Mouse (Mus musculus): ENCODE data around the gene Napsa. TPM values are rescaled to one million over a fixed set of nuclear protein-coding genes. Genes with fewer than 3 reads are reported as not detected.
A peak's percentile ranks its signal among the peaks of the same experiment; 100 is the strongest.

The Napsa gene
- polyA plus RNA-seq, 1 experiment from 2014 or later, result 2.8 TPM

DNA sequence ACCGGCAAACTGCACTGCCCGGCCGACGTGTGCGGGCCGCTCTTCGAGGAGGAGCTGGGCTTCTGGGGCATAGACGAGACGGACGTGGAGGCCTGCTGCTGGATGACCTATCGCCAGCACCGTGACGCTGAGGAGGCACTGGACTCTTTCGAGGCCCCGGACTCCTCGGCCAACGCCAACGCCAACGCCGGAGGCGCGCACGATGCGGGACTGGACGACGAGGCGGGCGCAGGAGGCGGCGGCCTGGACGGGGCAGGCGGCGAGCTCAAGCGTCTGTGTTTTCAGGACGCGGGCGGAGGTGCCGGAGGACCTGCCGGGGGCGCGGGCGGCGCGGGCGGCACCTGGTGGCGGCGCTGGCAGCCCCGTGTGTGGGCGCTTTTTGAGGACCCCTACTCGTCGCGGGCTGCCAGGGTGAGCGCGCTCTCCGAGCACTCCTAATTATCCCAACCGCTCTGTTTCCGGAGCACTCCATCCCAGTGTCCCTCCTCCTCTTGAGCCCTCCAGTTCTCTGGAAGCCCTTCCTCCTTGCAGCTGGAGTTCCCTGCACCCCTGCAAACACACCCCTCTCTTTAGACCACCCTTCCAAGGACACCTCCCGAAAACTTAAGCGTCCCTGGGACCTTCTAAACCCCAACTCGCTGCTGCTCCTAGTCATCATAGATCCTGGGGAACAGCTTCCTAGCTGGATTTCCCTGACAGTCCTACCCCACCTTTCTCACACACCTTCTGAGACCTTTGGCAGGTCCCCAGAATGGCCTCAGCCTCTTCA lies 19.4 kb downstream of the Napsa start:
- ATAC-seq (ENCODE audit: low read depth), result no peak

GRCm38 (mm10) chr7:44593051-44593450 lies 20.9 kb downstream of the Napsa start:
- WGBS, result 2% methylated on average over 14 of the region's 15 CpGs
- H3K9me3 ChIP-seq (ENCODE audit: control insufficient read depth, low read length), result no peaks in the 10 kb centered on the region
- no peak overlapping the region for H3K27ac ChIP-seq (replicated peaks; ENCODE audit: low read depth, low read length)
- DNase-seq (ENCODE audit: low spot score) (no peak), ATAC-seq (ENCODE audit: low read depth) (no peak)
- H3K27me3 ChIP-seq (replicated peaks; ENCODE audit: control insufficient read depth, insufficient read depth, low read length), result peaks cover 46% of the 10 kb centered on the region
- no peak overlapping the region for H3K9ac ChIP-seq (ENCODE audit: low read depth, low read length)
- H3K36me3 ChIP-seq (ENCODE audit: control insufficient read depth, insufficient read depth, low read length), result no peaks in the 10 kb centered on the region
- H3K4me1 ChIP-seq (ENCODE audit: control insufficient read depth, insufficient read depth, low read length), result peaks cover 27% of the 10 kb centered on the region
- H3K4me2 ChIP-seq (ENCODE audit: low read depth, low read length), result no peak overlapping the region
- H3K4me3 ChIP-seq (ENCODE audit: low read depth, low read length), result no peak overlapping the region

More for the DNA sequence above, 19.4 kb downstream of the Napsa start:
- Histone ChIP-seq H3K4me1 (ENCODE audit: control insufficient read depth, insufficient read depth, low read length) (peaks cover 27% of the 10 kb centered on the region), H3K36me3 (ENCODE audit: control insufficient read depth, insufficient read depth, low read length) (no peaks in the 10 kb centered on the region), H3K27ac (replicated peaks; ENCODE audit: low read depth, low read length) (no peak overlapping the region), H3K9me3 (ENCODE audit: control insufficient read depth, low read length) (no peaks in the 10 kb centered on the region), H3K9ac (ENCODE audit: low read depth, low read length) (peak overlapping the region; percentile 61), H3K4me2 (ENCODE audit: low read depth, low read length) (peak overlapping the region; percentile 98), H3K4me3 (ENCODE audit: low read depth, low read length) (peak overlapping the region; percentile 62), H3K27me3 (replicated peaks; ENCODE audit: control insufficient read depth, insufficient read depth, low read length) (peaks cover 61% of the 10 kb centered on the region)
- whole genome bisulfite sequencing, result 1% methylated on average over 21 of the region's 60 CpGs
- no peak for DNase-seq (ENCODE audit: low spot score)

DNA sequence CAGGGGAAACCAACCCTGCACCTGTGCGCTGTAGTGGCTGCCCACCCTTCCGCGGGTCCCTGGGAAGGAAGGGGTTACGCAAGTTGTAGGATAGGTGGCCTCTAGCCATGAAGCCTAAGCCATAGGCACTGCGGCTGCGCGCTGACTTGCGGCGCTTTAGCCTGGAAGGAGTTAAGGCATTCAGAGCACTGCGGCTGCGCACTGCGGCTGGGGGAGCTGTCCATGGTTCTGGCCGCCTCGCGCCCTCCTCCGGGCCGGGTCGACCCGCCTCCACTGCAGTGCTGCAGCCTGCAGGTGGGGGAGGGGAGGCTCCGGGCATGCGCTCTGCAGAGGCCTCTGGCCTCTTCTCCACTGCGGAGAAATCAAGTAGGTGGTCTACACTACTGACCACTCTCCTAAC lies 21.6 kb downstream of the Napsa start:
- Histone ChIP-seq H3K4me1 (ENCODE audit: control insufficient read depth, insufficient read depth, low read length) (peaks cover 21% of the 10 kb centered on the region), H3K9me3 (ENCODE audit: control insufficient read depth, low read length) (no peaks in the 10 kb centered on the region), H3K4me2 (ENCODE audit: low read depth, low read length) (peak overlapping the region; percentile 34), H3K9ac (ENCODE audit: low read depth, low read length) (no peak overlapping the region), H3K27ac (replicated peaks; ENCODE audit: low read depth, low read length) (no peak overlapping the region), H3K27me3 (replicated peaks; ENCODE audit: control insufficient read depth, insufficient read depth, low read length) (peaks cover 41% of the 10 kb centered on the region), H3K4me3 (ENCODE audit: low read depth, low read length) (0 out of 2 replicates have a peak overlapping the region, but pooled peaks have one; percentile 10), H3K36me3 (ENCODE audit: control insufficient read depth, insufficient read depth, low read length) (no peaks in the 10 kb centered on the region)
- WGBS, result 0% methylated on average over 15 of the region's 22 CpGs
- peak; percentile 78 for DNase-seq (ENCODE audit: low spot score)
- peak; percentile 20 for ATAC-seq (ENCODE audit: low read depth)

DNA sequence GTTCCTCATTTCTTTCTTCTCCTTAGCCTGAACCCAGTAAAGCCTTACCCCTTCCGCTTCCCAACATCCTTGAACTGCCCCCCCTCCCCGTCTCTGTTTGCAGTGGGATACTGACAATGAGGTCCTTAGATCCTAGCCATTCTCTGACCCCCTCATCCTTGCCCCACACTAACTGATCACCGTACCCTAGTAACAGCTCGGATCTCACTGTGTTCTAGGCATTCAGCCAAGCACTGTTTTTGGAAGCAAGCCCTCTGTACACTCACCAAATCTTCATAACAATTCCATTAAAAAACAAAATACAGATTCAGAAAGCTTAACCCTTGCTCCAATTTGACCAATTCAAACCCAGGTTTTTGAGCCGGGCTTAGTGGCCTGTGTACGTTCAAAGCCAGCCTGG lies 22.1 kb downstream of the Napsa start:
- Histone ChIP-seq H3K4me3 (ENCODE audit: low read depth, low read length) (no peak overlapping the region), H3K9me3 (ENCODE audit: control insufficient read depth, low read length) (no peaks in the 10 kb centered on the region), H3K27me3 (replicated peaks; ENCODE audit: control insufficient read depth, insufficient read depth, low read length) (peaks cover 38% of the 10 kb centered on the region), H3K36me3 (ENCODE audit: control insufficient read depth, insufficient read depth, low read length) (no peaks in the 10 kb centered on the region), H3K4me1 (ENCODE audit: control insufficient read depth, insufficient read depth, low read length) (peaks cover 21% of the 10 kb centered on the region), H3K9ac (ENCODE audit: low read depth, low read length) (no peak overlapping the region), H3K27ac (replicated peaks; ENCODE audit: low read depth, low read length) (no peak overlapping the region), H3K4me2 (ENCODE audit: low read depth, low read length) (peak overlapping the region; percentile 34)
- no peak for DNase-seq (ENCODE audit: low spot score)
- no peak for ATAC-seq (ENCODE audit: low read depth)
- 51% methylated on average over 6 of the region's 6 CpGs for WGBS

GRCm38 (mm10) chr7:44595131-44595561 lies 23.0 kb downstream of the Napsa start:
- no peak overlapping the region for H3K9ac ChIP-seq (ENCODE audit: low read depth, low read length)
- peaks cover 16% of the 10 kb centered on the region for H3K4me1 ChIP-seq (ENCODE audit: control insufficient read depth, insufficient read depth, low read length)
- no peaks in the 10 kb centered on the region for H3K36me3 ChIP-seq (ENCODE audit: control insufficient read depth, insufficient read depth, low read length)
- ATAC-seq (ENCODE audit: low read depth), result no peak
- H3K27me3 ChIP-seq (replicated peaks; ENCODE audit: control insufficient read depth, insufficient read depth, low read length), result peaks cover 31% of the 10 kb centered on the region
- no peak for DNase-seq (ENCODE audit: low spot score)
- H3K9me3 ChIP-seq (ENCODE audit: control insufficient read depth, low read length), result no peaks in the 10 kb centered on the region
- WGBS, result 92% methylated on average over 20 of the region's 20 CpGs
- no peak overlapping the region for H3K27ac ChIP-seq (replicated peaks; ENCODE audit: low read depth, low read length)
- H3K4me3 ChIP-seq (ENCODE audit: low read depth, low read length), result no peak overlapping the region
- H3K4me2 ChIP-seq (ENCODE audit: low read depth, low read length), result no peak overlapping the region

GRCm38 (mm10) chr7:44596051-44596450 lies 23.9 kb downstream of the Napsa start:
- no peak overlapping the region for H3K27ac ChIP-seq (replicated peaks; ENCODE audit: low read depth, low read length)
- peaks cover 28% of the 10 kb centered on the region for H3K27me3 ChIP-seq (replicated peaks; ENCODE audit: control insufficient read depth, insufficient read depth, low read length)
- no peaks in the 10 kb centered on the region for H3K36me3 ChIP-seq (ENCODE audit: control insufficient read depth, insufficient read depth, low read length)
- ATAC-seq (ENCODE audit: low read depth), result no peak
- 95% methylated on average over 6 of the region's 6 CpGs for WGBS
- H3K4me2 ChIP-seq (ENCODE audit: low read depth, low read length), result no peak overlapping the region
- no peak overlapping the region for H3K9ac ChIP-seq (ENCODE audit: low read depth, low read length)
- H3K4me1 ChIP-seq (ENCODE audit: control insufficient read depth, insufficient read depth, low read length), result peaks cover 16% of the 10 kb centered on the region
- no peak for DNase-seq (ENCODE audit: low spot score)
- no peaks in the 10 kb centered on the region for H3K9me3 ChIP-seq (ENCODE audit: control insufficient read depth, low read length)
- no peak overlapping the region for H3K4me3 ChIP-seq (ENCODE audit: low read depth, low read length)

GRCm38 (mm10) chr7:44596996-44597538 lies 24.9 kb downstream of the Napsa start:
- DNase-seq (ENCODE audit: low spot score) (no peak), ATAC-seq (ENCODE audit: low read depth) (no peak)
- H3K27me3 ChIP-seq (replicated peaks; ENCODE audit: control insufficient read depth, insufficient read depth, low read length), result peaks cover 27% of the 10 kb centered on the region
- no peaks in the 10 kb centered on the region for H3K9me3 ChIP-seq (ENCODE audit: control insufficient read depth, low read length)
- no peak overlapping the region for H3K4me2 ChIP-seq (ENCODE audit: low read depth, low read length)
- H3K36me3 ChIP-seq (ENCODE audit: control insufficient read depth, insufficient read depth, low read length), result no peaks in the 10 kb centered on the region
- no peak overlapping the region for H3K4me3 ChIP-seq (ENCODE audit: low read depth, low read length)
- no peak overlapping the region for H3K9ac ChIP-seq (ENCODE audit: low read depth, low read length)
- 41% methylated on average over 5 of the region's 5 CpGs for WGBS
- peaks cover 10% of the 10 kb centered on the region for H3K4me1 ChIP-seq (ENCODE audit: control insufficient read depth, insufficient read depth, low read length)
- no peak overlapping the region for H3K27ac ChIP-seq (replicated peaks; ENCODE audit: low read depth, low read length)

GRCm38 (mm10) chr7:44597666-44598065 lies 25.5 kb downstream of the Napsa start:
- H3K4me3 ChIP-seq (ENCODE audit: low read depth, low read length), result no peak overlapping the region
- H3K4me2 ChIP-seq (ENCODE audit: low read depth, low read length), result no peak overlapping the region
- WGBS, result 86% methylated on average over 4 of the region's 4 CpGs
- ATAC-seq (ENCODE audit: low read depth), result no peak
- DNase-seq (ENCODE audit: low spot score), result no peak
- H3K9me3 ChIP-seq (ENCODE audit: control insufficient read depth, low read length), result no peaks in the 10 kb centered on the region
- peaks cover 27% of the 10 kb centered on the region for H3K27me3 ChIP-seq (replicated peaks; ENCODE audit: control insufficient read depth, insufficient read depth, low read length)
- peaks cover 10% of the 10 kb centered on the region for H3K4me1 ChIP-seq (ENCODE audit: control insufficient read depth, insufficient read depth, low read length)
- no peak overlapping the region for H3K27ac ChIP-seq (replicated peaks; ENCODE audit: low read depth, low read length)
- H3K36me3 ChIP-seq (ENCODE audit: control insufficient read depth, insufficient read depth, low read length), result no peaks in the 10 kb centered on the region
- H3K9ac ChIP-seq (ENCODE audit: low read depth, low read length), result no peak overlapping the region

DNA sequence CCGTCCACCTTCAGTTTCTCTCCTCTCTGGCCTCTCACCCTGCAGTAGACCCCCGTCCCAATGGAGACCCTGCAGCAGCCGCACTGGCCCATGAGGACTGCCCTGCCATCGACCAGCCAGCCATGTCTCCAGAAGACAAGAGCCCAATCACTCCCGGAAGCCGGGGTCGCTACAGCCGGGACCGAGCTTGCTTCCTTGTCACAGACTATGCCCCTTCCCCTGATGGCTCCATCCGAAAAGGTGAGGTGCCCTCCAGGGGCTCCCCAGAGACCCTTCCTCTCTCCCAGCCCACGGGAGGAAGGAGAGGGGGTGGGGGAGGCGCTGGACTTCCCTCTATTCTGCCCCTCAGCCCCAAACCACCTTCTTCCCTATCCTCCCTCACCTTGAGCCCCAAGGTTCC lies 26.2 kb downstream of the Napsa start:
- WGBS, result 83% methylated on average over 11 of the region's 12 CpGs
- ATAC-seq (ENCODE audit: low read depth) (no peak), DNase-seq (ENCODE audit: low spot score) (no peak)
- no peaks in the 10 kb centered on the region for H3K36me3 ChIP-seq (ENCODE audit: control insufficient read depth, insufficient read depth, low read length)
- H3K9me3 ChIP-seq (ENCODE audit: control insufficient read depth, low read length), result no peaks in the 10 kb centered on the region
- H3K4me1 ChIP-seq (ENCODE audit: control insufficient read depth, insufficient read depth, low read length), result peaks cover 10% of the 10 kb centered on the region
- H3K4me2 ChIP-seq (ENCODE audit: low read depth, low read length), result no peak overlapping the region
- H3K9ac ChIP-seq (ENCODE audit: low read depth, low read length), result no peak overlapping the region
- peaks cover 27% of the 10 kb centered on the region for H3K27me3 ChIP-seq (replicated peaks; ENCODE audit: control insufficient read depth, insufficient read depth, low read length)
- no peak overlapping the region for H3K27ac ChIP-seq (replicated peaks; ENCODE audit: low read depth, low read length)
- H3K4me3 ChIP-seq (ENCODE audit: low read depth, low read length), result no peak overlapping the region
